Mouse (Mus musculus) bone marrow, adult 2 months (tissue): ENCODE measurements at regions not wholly inside any gene's neighbourhood (a gene's known extent, or its start where the extent isn't known, plus 50 kb on each side); places are given as distances from the start of the nearest gene placed in this dataset.

Experiments
- CTCF ChIP-seq: fragments of 200-500 bp; IDR thresholded peaks from 2 replicates; pipeline ENCODE4 v1.5.1; 2011; ENCODE audit warnings: low read length, control low read depth; ENCODE audit not compliant: control insufficient read depth, insufficient read depth
- POLR2A ChIP-seq: fragments of 200-500 bp; IDR thresholded peaks from 2 replicates; pipeline ENCODE4 v1.6.1; 2011; ENCODE audit warnings: low read depth, mild to moderate bottlenecking, control low read depth, low read length, borderline replicate concordance; ENCODE audit not compliant: control insufficient read depth

DNA sequence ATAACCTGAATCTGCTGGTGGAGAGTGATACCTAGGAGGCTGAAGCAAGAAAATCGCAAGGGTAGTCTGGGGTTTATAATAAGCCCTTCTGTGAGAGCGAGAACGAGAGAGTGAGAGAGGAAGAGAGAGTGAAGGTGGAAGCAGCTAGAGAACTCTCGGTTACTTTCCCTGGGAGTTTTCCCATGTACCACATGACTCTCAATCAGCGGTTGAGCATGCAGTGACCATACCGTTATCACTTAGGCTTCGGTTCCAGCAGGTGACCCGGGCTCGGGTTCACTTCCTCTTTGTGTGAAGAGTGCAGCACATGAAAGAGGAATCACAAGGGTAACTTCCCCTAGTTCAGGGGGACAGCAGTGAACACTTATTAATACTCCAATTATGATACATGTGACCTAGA lies 61.2 kb upstream of the Zc3h12c start:
- no peak for TF ChIP-seq POLR2A
- TF ChIP-seq CTCF = no peak
